Mouse (Mus musculus): ENCODE data around the gene Esyt2. TPM values are rescaled to one million over a fixed set of nuclear protein-coding genes. Genes with fewer than 3 reads are reported as not detected.

Esyt2 gene
- total and polyA plus RNA-seq, 2 experiments from 2014 or later: 8.1 to 49.7 TPM

DNA sequence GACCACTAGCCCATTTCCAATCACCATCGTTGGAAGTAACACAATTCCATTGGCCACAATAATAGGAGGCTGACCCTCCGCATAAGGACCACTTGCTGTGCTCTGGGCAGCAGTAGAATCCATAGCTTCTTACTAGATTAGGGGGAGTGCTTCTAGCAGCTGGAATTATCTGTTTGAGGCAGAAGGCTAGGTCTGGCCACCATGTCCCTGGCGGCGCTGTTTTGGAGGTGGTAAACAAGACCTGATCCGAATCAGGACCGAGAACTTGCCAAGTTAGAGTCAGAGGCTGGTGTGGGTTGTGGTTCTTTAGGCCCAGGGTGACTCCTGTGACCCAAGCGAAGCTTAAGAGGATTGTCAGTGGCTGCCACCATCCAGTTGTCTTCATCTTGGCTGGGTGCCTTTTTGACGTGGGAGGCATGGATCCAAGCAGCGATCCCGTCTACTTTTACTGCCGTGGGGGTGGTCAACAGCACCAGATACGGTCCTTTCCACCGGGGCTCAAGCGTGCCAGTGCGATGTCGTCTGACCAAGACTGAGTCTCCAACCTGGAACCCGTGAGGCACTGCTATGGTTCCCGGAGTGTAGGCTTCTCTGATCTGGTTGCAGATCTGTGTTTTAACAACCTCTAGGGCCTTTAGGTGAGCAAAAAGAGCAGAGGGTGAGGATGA is 123.2 kb downstream of the Esyt2 start:
- H3K9me3 ChIP-seq (ENCODE audit: low read length): peaks cover 12% of the 10 kb centered on the region; the same call in 1 of the 2 replicates
- H3K27me3 ChIP-seq (ENCODE audit: insufficient read depth, low read length): no peaks in the 10 kb centered on the region
- H3K27ac ChIP-seq (ENCODE audit: low read depth, low read length): no peak overlapping the region
- no peaks in the 10 kb centered on the region for H3K36me3 ChIP-seq (ENCODE audit: insufficient read depth)
- peaks cover 8% of the 10 kb centered on the region for H3K4me1 ChIP-seq (ENCODE audit: insufficient read depth)
- no peak for TF ChIP-seq CTCF (IDR thresholded peaks at IDR 0.05; ENCODE audit: low read depth)
- DNase-seq (no peak), ATAC-seq (no peak)
- H3K4me3 ChIP-seq (ENCODE audit: low read depth, low read length): peak overlapping the region; percentile 76
- 97% methylated on average over 18 of the region's 18 CpGs for WGBS
- H3K9ac ChIP-seq: peak overlapping the region; percentile 46; the same call in 1 of the 2 replicates
- H3K4me2 ChIP-seq (ENCODE audit: low read depth): peak overlapping the region; percentile 52

DNA sequence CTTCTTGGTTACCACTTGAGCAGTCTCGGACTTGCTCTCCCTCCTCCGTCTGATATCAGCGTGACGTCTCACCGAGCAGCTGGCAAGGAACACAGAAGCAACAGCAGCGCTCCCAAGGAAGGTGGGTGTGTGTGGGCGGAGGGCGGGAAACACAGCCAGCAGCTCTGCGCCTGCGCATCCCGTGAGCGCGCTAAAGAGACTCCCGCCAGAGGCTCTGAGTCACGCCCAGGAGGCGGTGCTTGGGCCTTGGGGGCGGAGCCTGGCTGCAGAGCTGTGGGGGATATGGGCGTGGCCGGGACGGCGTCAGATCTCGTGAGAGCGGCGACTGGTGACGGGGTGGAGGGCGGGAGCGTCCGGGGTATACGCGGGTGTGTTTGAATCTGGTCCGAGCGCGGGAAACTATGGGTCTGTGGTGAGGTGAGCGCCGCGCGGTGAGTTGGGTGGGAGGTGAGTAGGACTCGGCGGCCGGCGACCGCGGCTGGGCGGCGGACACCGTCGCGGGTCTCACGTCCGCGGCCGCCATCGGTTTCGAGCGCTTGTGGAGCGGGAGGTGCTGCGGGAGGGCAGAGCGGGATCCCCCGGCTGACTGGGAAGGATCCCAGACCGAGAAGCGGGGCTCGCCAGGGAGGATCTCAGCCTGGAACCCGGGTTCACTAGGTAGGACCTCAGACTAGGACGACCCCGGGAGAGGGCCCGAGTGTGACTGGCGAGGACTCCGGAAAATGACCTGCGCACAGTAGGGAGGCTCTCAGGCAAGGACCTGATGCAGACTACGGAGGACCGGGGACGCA is 124.2 kb downstream of the Esyt2 start, which contains the start of gene Ncapg2:
TSS of gene Ncapg2 (plus strand) at position 358 of the 791 bp plus-strand sequence.
- Histone ChIP-seq H3K4me3 (ENCODE audit: low read depth, low read length) (peak within 1 kb of the TSS; percentile 76), H3K4me2 (ENCODE audit: low read depth) (peak within 1 kb of the TSS; percentile 99), H3K9me3 (ENCODE audit: low read length) (peaks cover 12% of the 10 kb centered on the region; the same call in 1 of the 2 replicates), H3K9ac (peak within 1 kb of the TSS; percentile 59), H3K27me3 (ENCODE audit: insufficient read depth, low read length) (no peaks in the 10 kb centered on the region), H3K36me3 (ENCODE audit: insufficient read depth) (no peaks in the 10 kb centered on the region; the same call in 1 of the 2 replicates), H3K4me1 (ENCODE audit: insufficient read depth) (peaks cover 8% of the 10 kb centered on the region), H3K27ac (ENCODE audit: low read depth, low read length) (0 out of 2 replicates have a peak within 1 kb of the TSS, but pooled peaks have one; percentile 21)
- TF ChIP-seq CTCF (IDR thresholded peaks at IDR 0.05; ENCODE audit: low read depth): no peak
- WGBS: 4% methylated on average over 70 of the region's 72 CpGs
- ATAC-seq: peak; percentile 99
- DNase-seq: peak; percentile 100

DNA sequence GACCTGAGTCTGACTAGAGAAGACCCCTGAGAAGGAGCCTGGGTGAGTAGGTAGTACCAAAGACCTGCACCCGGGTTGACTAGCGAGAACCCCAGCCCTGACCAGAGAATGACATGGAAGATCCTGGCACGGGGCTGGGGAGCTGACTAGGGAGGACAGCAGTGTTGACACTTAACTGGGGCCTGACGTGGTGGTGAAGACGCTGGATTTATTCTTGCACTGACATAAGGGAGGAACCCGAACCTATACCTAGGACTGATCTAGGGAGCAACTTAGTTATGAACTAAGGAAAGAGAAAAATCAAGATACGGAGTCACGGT is 124.8 kb downstream of the Esyt2 start:
- Histone ChIP-seq H3K4me1 (ENCODE audit: insufficient read depth) (peaks cover 8% of the 10 kb centered on the region), H3K27me3 (ENCODE audit: insufficient read depth, low read length) (no peaks in the 10 kb centered on the region), H3K4me3 (ENCODE audit: low read depth, low read length) (peak overlapping the region; percentile 76), H3K9me3 (ENCODE audit: low read length) (peaks cover 12% of the 10 kb centered on the region; the same call in 1 of the 2 replicates), H3K9ac (peak overlapping the region; percentile 59), H3K4me2 (ENCODE audit: low read depth) (peak overlapping the region; percentile 99), H3K27ac (ENCODE audit: low read depth, low read length) (no peak overlapping the region), H3K36me3 (ENCODE audit: insufficient read depth) (no peaks in the 10 kb centered on the region; the same call in 1 of the 2 replicates)
- DNase-seq: peak; percentile 1
- no peak for TF ChIP-seq CTCF (IDR thresholded peaks at IDR 0.05; ENCODE audit: low read depth)
- ATAC-seq: no peak
- WGBS: 15% methylated on average over 8 of the region's 8 CpGs

DNA sequence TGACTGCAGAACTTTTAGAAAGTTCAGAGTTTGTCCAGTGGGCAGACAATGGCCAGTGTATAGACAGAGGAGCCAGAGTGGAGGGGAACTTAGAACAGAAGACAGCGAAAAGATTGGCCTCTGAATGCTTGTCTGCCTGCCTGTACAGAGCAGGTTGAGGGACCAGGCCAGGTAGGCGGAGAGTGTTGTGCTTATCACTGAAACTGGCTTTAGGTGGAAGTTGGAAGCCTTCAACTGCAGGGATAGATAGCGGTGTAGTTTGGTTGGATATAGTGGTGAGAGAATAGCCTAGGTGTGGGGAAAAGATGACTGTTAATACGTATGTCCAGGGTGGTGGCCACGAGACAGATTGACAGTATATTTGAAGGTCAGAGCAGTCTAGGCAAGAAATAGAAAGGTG is 126.9 kb downstream of the Esyt2 start:
- Histone ChIP-seq H3K27ac (ENCODE audit: low read depth, low read length) (no peak overlapping the region), H3K9ac (no peak overlapping the region), H3K27me3 (ENCODE audit: insufficient read depth, low read length) (no peaks in the 10 kb centered on the region), H3K4me2 (ENCODE audit: low read depth) (no peak overlapping the region), H3K4me1 (ENCODE audit: insufficient read depth) (peaks cover 8% of the 10 kb centered on the region), H3K9me3 (ENCODE audit: low read length) (0 out of 2 replicates have a peak, but pooled peaks cover 4% of the 10 kb centered on the region), H3K36me3 (ENCODE audit: insufficient read depth) (no peaks in the 10 kb centered on the region; the same call in 1 of the 2 replicates), H3K4me3 (ENCODE audit: low read depth, low read length) (no peak overlapping the region)
- ATAC-seq (no peak), DNase-seq (no peak)
- WGBS: 95% methylated on average over 5 of the region's 5 CpGs
- no peak for TF ChIP-seq CTCF (IDR thresholded peaks at IDR 0.05; ENCODE audit: low read depth)

DNA sequence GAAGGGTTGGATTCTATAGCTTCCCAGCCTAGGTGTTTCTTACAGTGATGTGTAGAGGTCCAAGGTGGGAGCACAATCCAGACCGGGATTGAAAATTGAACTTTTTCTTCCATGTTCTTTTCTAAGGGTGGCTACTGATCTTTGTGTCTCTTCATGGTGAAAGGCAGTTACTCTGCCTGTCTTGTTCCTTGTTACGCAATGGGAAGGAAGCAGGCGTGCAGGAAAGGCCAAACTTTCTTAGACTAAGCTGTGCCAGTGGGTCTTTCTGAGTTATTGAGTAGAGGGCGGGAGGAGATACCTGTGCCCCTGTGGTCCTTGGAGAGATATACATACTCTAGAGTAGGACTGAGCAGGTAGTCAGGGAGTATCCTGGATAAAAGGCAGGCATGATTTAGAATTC is 133.9 kb downstream of the Esyt2 start:
- 95% methylated on average over 4 of the region's 4 CpGs for WGBS
- DNase-seq: no peak
- no peak for TF ChIP-seq CTCF (IDR thresholded peaks at IDR 0.05; ENCODE audit: low read depth)
- H3K27ac ChIP-seq (ENCODE audit: low read depth, low read length): no peak overlapping the region
- H3K9me3 ChIP-seq (ENCODE audit: low read length): no peaks in the 10 kb centered on the region
- H3K4me1 ChIP-seq (ENCODE audit: insufficient read depth): no peaks in the 10 kb centered on the region
- no peak overlapping the region for H3K9ac ChIP-seq
- no peak overlapping the region for H3K4me3 ChIP-seq (ENCODE audit: low read depth, low read length)
- no peak overlapping the region for H3K4me2 ChIP-seq (ENCODE audit: low read depth)
- H3K36me3 ChIP-seq (ENCODE audit: insufficient read depth): no peaks in the 10 kb centered on the region; the same call in none of the 2 replicates
- no peak for ATAC-seq
- no peaks in the 10 kb centered on the region for H3K27me3 ChIP-seq (ENCODE audit: insufficient read depth, low read length)

DNA sequence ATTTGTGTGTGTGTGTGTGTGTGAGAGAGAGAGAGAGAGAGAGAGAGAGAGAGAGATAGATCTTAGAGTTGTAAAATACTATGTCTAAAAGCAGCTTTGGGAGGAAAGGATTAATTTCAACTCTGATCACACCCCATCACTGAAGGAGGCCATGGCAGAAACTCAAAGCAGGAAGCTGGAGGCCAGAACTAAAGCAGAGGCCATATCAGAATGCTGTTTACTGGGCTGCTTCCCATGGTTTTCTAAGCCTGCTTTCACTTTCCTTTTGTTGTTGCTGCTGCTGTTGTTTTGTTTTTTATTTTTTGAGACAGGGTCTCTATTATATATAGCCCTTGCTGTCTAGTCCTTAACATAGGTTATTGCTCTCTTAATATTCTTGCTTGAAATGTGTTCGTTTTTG is 135.5 kb downstream of the Esyt2 start:
- Histone ChIP-seq H3K27me3 (ENCODE audit: insufficient read depth, low read length) (no peaks in the 10 kb centered on the region), H3K4me3 (ENCODE audit: low read depth, low read length) (no peak overlapping the region), H3K36me3 (ENCODE audit: insufficient read depth) (no peaks in the 10 kb centered on the region; the same call in 1 of the 2 replicates), H3K9ac (no peak overlapping the region), H3K27ac (ENCODE audit: low read depth, low read length) (no peak overlapping the region), H3K4me1 (ENCODE audit: insufficient read depth) (no peaks in the 10 kb centered on the region), H3K9me3 (ENCODE audit: low read length) (no peaks in the 10 kb centered on the region), H3K4me2 (ENCODE audit: low read depth) (no peak overlapping the region)
- ATAC-seq (no peak), DNase-seq (no peak)
- no peak for TF ChIP-seq CTCF (IDR thresholded peaks at IDR 0.05; ENCODE audit: low read depth)
- WGBS: 90% methylated on average over 1 of the region's 1 CpGs

DNA sequence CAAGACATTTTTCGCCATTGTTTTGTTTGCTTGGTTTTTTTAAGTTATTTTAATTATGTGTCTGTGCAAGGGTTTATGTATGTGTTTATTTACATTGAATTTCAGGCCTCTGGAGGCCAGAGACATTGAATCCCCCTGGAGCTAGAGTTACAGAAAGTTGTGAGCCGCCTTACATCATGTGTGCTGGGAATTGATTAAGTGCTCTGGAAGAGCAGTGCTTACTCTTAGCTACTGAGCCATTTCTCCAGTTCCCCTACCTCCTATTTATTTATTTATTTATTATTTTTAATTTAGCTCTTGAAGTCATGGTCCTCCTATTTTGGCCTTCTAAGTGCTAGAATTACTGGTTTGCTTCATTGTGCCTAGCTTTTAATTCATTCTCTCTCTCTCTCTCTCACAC is 140.7 kb downstream of the Esyt2 start:
- Histone ChIP-seq H3K4me2 (ENCODE audit: low read depth) (no peak overlapping the region), H3K27me3 (ENCODE audit: insufficient read depth, low read length) (no peaks in the 10 kb centered on the region), H3K9ac (no peak overlapping the region), H3K27ac (ENCODE audit: low read depth, low read length) (no peak overlapping the region), H3K36me3 (ENCODE audit: insufficient read depth) (no peaks in the 10 kb centered on the region; the same call in 1 of the 2 replicates), H3K9me3 (ENCODE audit: low read length) (no peaks in the 10 kb centered on the region), H3K4me3 (ENCODE audit: low read depth, low read length) (no peak overlapping the region), H3K4me1 (ENCODE audit: insufficient read depth) (no peaks in the 10 kb centered on the region)
- no peak for ATAC-seq
- DNase-seq: no peak
- no peak for TF ChIP-seq CTCF (IDR thresholded peaks at IDR 0.05; ENCODE audit: low read depth)
- WGBS: 92% methylated on average over 2 of the region's 2 CpGs
